Mouse (Mus musculus) midbrain, embryonic 14.5 days (tissue): ENCODE data around the gene Usp10. TPM values are rescaled to one million over a fixed set of nuclear protein-coding genes. Genes with fewer than 3 reads are reported as not detected.

Experiments
- ATAC-seq: fragments of 200-750 bp; cut with Nextera tagmentation; 2 replicates; pipeline ENCODE4 v1.8.0; 2017; ENCODE audit warnings: moderate number of reproducible peaks, moderate library complexity; ENCODE audit not compliant: low FRiP score, low TSS enrichment
- DNase-seq: peaks from one replicate; pipeline ENCODE4 v3.0.0-alpha.2; 2015
- H3K27ac ChIP-seq: fragments of 300-500 bp; sonication (generic); replicated peaks from 2 replicates; pipeline ENCODE4 v1.5.1; 2014; ENCODE audit warnings: mild to moderate bottlenecking, low read depth, low read length, moderate library complexity
- H3K27me3 ChIP-seq: fragments of 300-500 bp; sonication (generic); 2 replicates; pipeline ENCODE4 v1.6.1; 2014; ENCODE audit warnings: low read length, control low read depth, mixed read lengths; ENCODE audit not compliant: control insufficient read depth, insufficient read depth
- H3K36me3 ChIP-seq: fragments of 300-500 bp; sonication (generic); 2 replicates; pipeline ENCODE4 v1.6.1; 2014; ENCODE audit warnings: low read length, control low read depth; ENCODE audit not compliant: control insufficient read depth, insufficient read depth
- H3K4me1 ChIP-seq: fragments of 300-500 bp; sonication (generic); 2 replicates; pipeline ENCODE4 v1.6.1; 2014; ENCODE audit warnings: mild to moderate bottlenecking, antibody characterized with exemption, low read length, control low read depth; ENCODE audit not compliant: control insufficient read depth, insufficient read depth
- H3K4me2 ChIP-seq: fragments of 300-500 bp; sonication (generic); 2 replicates; pipeline ENCODE4 v1.6.1; 2014; ENCODE audit warnings: mild to moderate bottlenecking, low read length, moderate library complexity
- H3K4me3 ChIP-seq: fragments of 300-500 bp; sonication (generic); replicated peaks from 2 replicates; pipeline ENCODE4 v1.5.1; 2014; ENCODE audit warnings: low read depth, low read length
- H3K9ac ChIP-seq: fragments of 300-500 bp; sonication (generic); replicated peaks from 2 replicates; pipeline ENCODE4 v1.6.1; 2014; ENCODE audit warnings: mild to moderate bottlenecking, low read length, moderate library complexity
- H3K9me3 ChIP-seq: fragments of 300-500 bp; sonication (generic); 2 replicates; pipeline ENCODE4 v1.6.1; 2016; ENCODE audit warnings: low read length, control low read depth, mixed read lengths; ENCODE audit not compliant: control insufficient read depth
- WGBS: fragments of 180-500 bp; shearing (Covaris S2); extraction: QIAGEN DNeasy Blood & Tissue Kit; methylation state at CpG from one replicate; pipeline ENCODE4 v1.1.7; 2014; 5-methylcytosine and 5-hydroxymethylcytosine counted together
- polyA plus RNA-seq: library from polyadenylated mRNA; unstranded; fragments of >200 nt; fragmentation: Nextera tagmentation; extraction: Ambion mirVana; gene quantifications from 2 replicates; pipeline ENCODE4 v1.2.1, GENCODE M21; 2014

Usp10 gene
- polyA plus RNA-seq, 1 experiment from 2014 or later = 106 TPM

DNA sequence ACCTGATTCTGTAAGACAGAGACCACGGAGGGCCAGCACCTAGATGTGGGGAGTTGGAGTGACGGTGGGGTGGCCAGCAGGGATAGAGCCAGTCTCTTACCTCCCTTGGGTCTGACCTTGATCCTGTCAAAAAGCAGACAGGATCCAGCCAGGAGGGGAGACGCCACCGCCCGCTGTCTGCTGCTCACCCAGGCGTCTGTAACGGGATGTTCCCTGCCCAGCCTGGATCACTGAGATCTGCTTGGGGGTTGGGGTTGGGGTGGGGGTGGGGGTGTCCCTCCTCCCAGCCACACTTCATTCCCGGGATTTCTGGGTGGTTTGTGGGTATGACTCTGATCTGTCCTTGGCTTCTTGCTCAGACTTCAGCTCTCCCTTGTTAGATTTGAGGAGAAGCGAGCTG is 92.2 kb downstream of the Usp10 start:
- Histone ChIP-seq H3K4me3 (no peak overlapping the region), H3K27ac (no peak overlapping the region), H3K27me3 (no peaks in the 10 kb centered on the region), H3K4me2 (no peak overlapping the region), H3K9me3 (no peaks in the 10 kb centered on the region), H3K36me3 (no peaks in the 10 kb centered on the region), H3K9ac (no peak overlapping the region), H3K4me1 (peaks cover 8% of the 10 kb centered on the region)
- no peak for DNase-seq
- ATAC-seq = no peak
- 59% methylated on average over 9 of the region's 9 CpGs for WGBS

DNA sequence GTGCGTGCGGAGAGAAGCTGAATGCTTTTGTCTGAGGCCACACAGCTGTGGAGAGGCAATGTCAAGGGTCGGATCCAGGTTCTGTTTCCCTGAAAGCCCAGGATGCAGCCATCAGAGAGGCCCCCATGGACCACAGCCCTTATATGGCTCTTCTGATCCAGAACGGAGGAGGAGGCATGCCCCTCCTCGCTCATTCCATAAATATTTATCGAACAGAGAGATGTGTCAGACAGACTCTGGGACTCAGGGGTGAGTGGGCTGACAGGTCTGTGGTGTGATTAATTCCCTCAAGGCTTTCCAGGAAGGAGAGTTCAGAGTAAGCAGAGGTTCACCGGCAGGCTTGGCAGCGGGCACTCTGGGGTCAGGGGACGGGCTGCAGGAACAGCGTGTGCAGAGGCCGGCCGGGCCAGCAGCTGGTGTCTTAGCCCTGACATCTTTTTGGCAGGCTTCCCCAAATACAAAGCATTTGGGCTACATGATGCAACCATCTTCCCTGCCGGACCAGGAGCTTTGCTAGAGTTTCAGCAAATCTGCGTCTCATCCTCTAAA is 94.1 kb downstream of the Usp10 start:
- Histone ChIP-seq H3K9ac (no peak overlapping the region), H3K27ac (0 out of 2 replicates have a peak overlapping the region, but pooled peaks have one; percentile 0), H3K4me2 (no peak overlapping the region), H3K4me3 (no peak overlapping the region), H3K36me3 (no peaks in the 10 kb centered on the region), H3K4me1 (peaks cover 8% of the 10 kb centered on the region), H3K9me3 (no peaks in the 10 kb centered on the region), H3K27me3 (no peaks in the 10 kb centered on the region)
- 36% methylated on average over 14 of the region's 14 CpGs for WGBS
- ATAC-seq (no peak), DNase-seq (peak; percentile 46)

DNA sequence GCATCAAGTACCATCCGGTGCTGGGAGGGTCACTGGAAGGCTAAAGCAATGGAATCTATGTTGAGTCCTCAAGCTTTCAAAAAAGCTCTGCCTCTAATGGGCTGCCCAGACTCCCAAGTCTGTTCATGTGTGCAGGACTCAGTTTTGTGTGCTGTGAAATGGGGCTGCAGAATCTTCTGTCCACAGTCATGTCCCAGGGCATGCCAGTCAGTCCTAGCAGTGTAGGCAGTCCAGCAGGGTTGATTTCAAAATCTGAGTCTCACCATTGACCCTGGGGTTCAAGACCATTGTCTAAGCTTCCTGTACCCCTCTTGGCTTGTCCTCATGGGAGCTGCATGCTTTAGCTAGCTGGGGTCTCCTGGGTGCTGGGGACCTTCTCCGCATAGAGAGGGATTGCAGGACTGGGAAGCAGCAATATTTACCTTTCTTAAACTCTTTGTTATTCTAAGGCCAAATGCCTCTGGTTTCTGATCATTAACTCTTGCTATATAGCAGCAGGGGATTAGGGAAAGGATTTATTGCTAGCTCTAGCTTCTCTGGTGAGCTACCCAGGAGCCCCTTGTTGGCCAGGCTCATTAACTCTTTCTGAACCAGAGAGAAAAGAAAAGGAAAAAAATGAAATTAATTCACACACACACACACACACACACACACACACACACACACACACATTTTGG is 94.7 kb downstream of the Usp10 start:
- Histone ChIP-seq H3K9ac (no peak overlapping the region), H3K27ac (0 out of 2 replicates have a peak overlapping the region, but pooled peaks have one; percentile 0), H3K4me3 (no peak overlapping the region), H3K9me3 (no peaks in the 10 kb centered on the region), H3K36me3 (no peaks in the 10 kb centered on the region), H3K27me3 (no peaks in the 10 kb centered on the region), H3K4me1 (peaks cover 8% of the 10 kb centered on the region), H3K4me2 (no peak overlapping the region)
- ATAC-seq = no peak
- no peak for DNase-seq
- WGBS = 60% methylated on average over 2 of the region's 2 CpGs

DNA sequence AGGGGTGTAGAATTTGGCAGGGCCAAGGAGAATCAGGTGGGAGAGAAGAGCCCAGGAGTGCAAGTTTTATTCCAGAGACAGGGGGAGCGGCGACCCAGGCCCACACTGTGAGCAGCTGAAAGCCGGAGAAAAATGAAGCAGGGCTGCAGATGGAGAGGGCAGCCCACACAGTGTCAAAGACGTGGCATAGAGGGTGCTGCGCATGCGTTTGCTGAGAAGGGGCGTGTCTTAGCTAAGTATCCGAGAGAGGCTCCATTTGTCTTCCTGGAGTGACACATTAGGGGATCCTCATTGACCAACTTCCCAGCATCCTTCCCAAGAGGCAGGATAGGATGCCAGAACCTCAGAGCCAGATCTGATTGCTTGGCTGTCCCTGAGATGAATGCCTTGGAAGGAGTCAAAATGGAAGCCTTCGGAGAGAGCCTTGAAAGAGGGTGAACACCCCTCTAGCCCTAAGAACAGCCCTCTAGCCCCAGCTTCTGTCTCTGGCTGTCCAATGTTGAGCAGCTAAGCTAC is 96.5 kb downstream of the Usp10 start:
- Histone ChIP-seq H3K4me3 (no peak overlapping the region), H3K4me2 (no peak overlapping the region), H3K27ac (no peak overlapping the region), H3K36me3 (no peaks in the 10 kb centered on the region), H3K9ac (no peak overlapping the region), H3K9me3 (no peaks in the 10 kb centered on the region), H3K4me1 (peaks cover 8% of the 10 kb centered on the region), H3K27me3 (no peaks in the 10 kb centered on the region)
- WGBS = 41% methylated on average over 9 of the region's 9 CpGs
- ATAC-seq (no peak), DNase-seq (peak; percentile 46)

Other genes with a start within 250 kb of the Usp10 start
- gene Wfdc1, start 244.0 kb upstream of the Usp10 start, polyA plus RNA-seq = 2.3 and 3.4 TPM in 2 replicates
- 0.08 and 0.11 TPM in 2 replicates for gene Atp2c2, start 210.4 kb upstream of the Usp10 start, polyA plus RNA-seq
- gene Tldc1, start 131.9 kb upstream of the Usp10 start, polyA plus RNA-seq = 5.8 and 6.3 TPM in 2 replicates
- 291 and 381 TPM in 2 replicates for gene Cotl1, start 69.8 kb upstream of the Usp10 start, polyA plus RNA-seq
- 14.0 and 18.1 TPM in 2 replicates for gene Klhl36, start 48.1 kb upstream of the Usp10 start, polyA plus RNA-seq
- gene Gm20388, start 481 bp downstream of the Usp10 start, polyA plus RNA-seq = 4.1 and 4.7 TPM in 2 replicates
- gene Crispld2, start 82.1 kb downstream of the Usp10 start, polyA plus RNA-seq = 0.66 and 1.1 TPM in 2 replicates
- 22.3 and 26.7 TPM in 2 replicates for gene Zdhhc7, start 191.1 kb downstream of the Usp10 start, polyA plus RNA-seq
- gene 6430548M08Rik, start 203.8 kb downstream of the Usp10 start, polyA plus RNA-seq = 35.5 and 38.8 TPM in 2 replicates